Mouse (Mus musculus): ENCODE measurements around the gene Gtf3c1.

Gtf3c1 gene

GRCm38 (mm10) chr7:125600136-125600535, 107.4 kb downstream of the Gtf3c1 start:
- Histone ChIP-seq H3K4me3 (replicated peaks; ENCODE audit: low read length) (no peak overlapping the region), H3K27me3 (ENCODE audit: insufficient read depth, low read length) (peaks cover 21% of the 10 kb centered on the region), H3K9me3 (ENCODE audit: low read length) (peaks cover 7% of the 10 kb centered on the region; the same call in 1 of the 2 replicates), H3K4me1 (replicated peaks; ENCODE audit: low read depth, low read length) (no peaks in the 10 kb centered on the region), H3K36me3 (ENCODE audit: insufficient read depth, low read length) (no peaks in the 10 kb centered on the region)
- TF ChIP-seq NANOG (IDR thresholded peaks at IDR 0.05; ENCODE audit: borderline replicate concordance, low read length), result no peak
- TF ChIP-seq CTCF (conservative IDR thresholded peaks at IDR 0.05; ENCODE audit: low read length), result no peak
- TF ChIP-seq POU5F1 (IDR thresholded peaks at IDR 0.05; ENCODE audit: borderline replicate concordance, low read length), result no peak

- Histone ChIP-seq H3K27me3 (ENCODE audit: insufficient read depth, low read length) (peaks cover 16% of the 10 kb centered on the region), H3K9me3 (ENCODE audit: low read length) (peaks cover 7% of the 10 kb centered on the region; the same call in 1 of the 2 replicates), H3K4me1 (replicated peaks; ENCODE audit: low read depth, low read length) (no peaks in the 10 kb centered on the region), H3K36me3 (ENCODE audit: insufficient read depth, low read length) (no peaks in the 10 kb centered on the region), H3K4me3 (replicated peaks; ENCODE audit: low read length) (no peak overlapping the region)
- TF ChIP-seq POU5F1 (IDR thresholded peaks at IDR 0.05; ENCODE audit: borderline replicate concordance, low read length) (no peak), CTCF (conservative IDR thresholded peaks at IDR 0.05; ENCODE audit: low read length) (no peak), NANOG (IDR thresholded peaks at IDR 0.05; ENCODE audit: borderline replicate concordance, low read length) (no peak)
Measured at GRCm38 (mm10) chr7:125599373-125599973, 108.1 kb downstream of the Gtf3c1 start.

- no peak for TF ChIP-seq NANOG (IDR thresholded peaks at IDR 0.05; ENCODE audit: borderline replicate concordance, low read length)
- no peak for TF ChIP-seq CTCF (conservative IDR thresholded peaks at IDR 0.05; ENCODE audit: low read length)
- no peak for TF ChIP-seq POU5F1 (IDR thresholded peaks at IDR 0.05; ENCODE audit: borderline replicate concordance, low read length)
- Histone ChIP-seq H3K9me3 (ENCODE audit: low read length) (no peaks in the 10 kb centered on the region), H3K4me3 (replicated peaks; ENCODE audit: low read length) (no peak overlapping the region), H3K36me3 (ENCODE audit: insufficient read depth, low read length) (no peaks in the 10 kb centered on the region), H3K27me3 (ENCODE audit: insufficient read depth, low read length) (peaks cover 16% of the 10 kb centered on the region), H3K4me1 (replicated peaks; ENCODE audit: low read depth, low read length) (no peaks in the 10 kb centered on the region)
Measured at GRCm38 (mm10) chr7:125597516-125598347, 109.8 kb downstream of the Gtf3c1 start.

- no peak for TF ChIP-seq POU5F1 (IDR thresholded peaks at IDR 0.05; ENCODE audit: borderline replicate concordance, low read length)
- no peak for TF ChIP-seq CTCF (conservative IDR thresholded peaks at IDR 0.05; ENCODE audit: low read length)
- no peak for TF ChIP-seq NANOG (IDR thresholded peaks at IDR 0.05; ENCODE audit: borderline replicate concordance, low read length)
- Histone ChIP-seq H3K27me3 (ENCODE audit: insufficient read depth, low read length) (peaks cover 14% of the 10 kb centered on the region), H3K4me3 (replicated peaks; ENCODE audit: low read length) (no peak overlapping the region), H3K4me1 (replicated peaks; ENCODE audit: low read depth, low read length) (no peaks in the 10 kb centered on the region), H3K36me3 (ENCODE audit: insufficient read depth, low read length) (no peaks in the 10 kb centered on the region), H3K9me3 (ENCODE audit: low read length) (no peaks in the 10 kb centered on the region)
Measured at GRCm38 (mm10) chr7:125597083-125597482, 110.5 kb downstream of the Gtf3c1 start.

- peaks cover 7% of the 10 kb centered on the region; the same call in 1 of the 2 replicates for H3K27me3 ChIP-seq (ENCODE audit: insufficient read depth, low read length)
- no peaks in the 10 kb centered on the region for H3K9me3 ChIP-seq (ENCODE audit: low read length)
- TF ChIP-seq POU5F1 (IDR thresholded peaks at IDR 0.05; ENCODE audit: borderline replicate concordance, low read length) (no peak), CTCF (conservative IDR thresholded peaks at IDR 0.05; ENCODE audit: low read length) (no peak), NANOG (IDR thresholded peaks at IDR 0.05; ENCODE audit: borderline replicate concordance, low read length) (no peak)
- no peak overlapping the region for H3K4me3 ChIP-seq (replicated peaks; ENCODE audit: low read length)
- H3K4me1 ChIP-seq (replicated peaks; ENCODE audit: low read depth, low read length), result no peaks in the 10 kb centered on the region
- no peaks in the 10 kb centered on the region for H3K36me3 ChIP-seq (ENCODE audit: insufficient read depth, low read length)
Measured at GRCm38 (mm10) chr7:125596406-125596805, 111.2 kb downstream of the Gtf3c1 start.

- TF ChIP-seq CTCF (conservative IDR thresholded peaks at IDR 0.05; ENCODE audit: low read length) (no peak), POU5F1 (IDR thresholded peaks at IDR 0.05; ENCODE audit: borderline replicate concordance, low read length) (no peak), NANOG (IDR thresholded peaks at IDR 0.05; ENCODE audit: borderline replicate concordance, low read length) (no peak)
- H3K4me1 ChIP-seq (replicated peaks; ENCODE audit: low read depth, low read length), result no peaks in the 10 kb centered on the region
- H3K36me3 ChIP-seq (ENCODE audit: insufficient read depth, low read length), result no peaks in the 10 kb centered on the region
- H3K4me3 ChIP-seq (replicated peaks; ENCODE audit: low read length), result no peak overlapping the region
- no peaks in the 10 kb centered on the region for H3K27me3 ChIP-seq (ENCODE audit: insufficient read depth, low read length)
- no peaks in the 10 kb centered on the region for H3K9me3 ChIP-seq (ENCODE audit: low read length)
Measured at GRCm38 (mm10) chr7:125593831-125594230, 113.7 kb downstream of the Gtf3c1 start.
